Mouse (Mus musculus): ENCODE results near the gene Gzmf. TPM values are rescaled to one million over a fixed set of nuclear protein-coding genes. Genes with fewer than 3 reads are reported as not detected.
"Not testable (repeated sequence)": the region's sequence is repeated elsewhere in the genome, so short reads cannot be mapped to it uniquely, and the experiment has no call there.

Gzmf gene
- polyA plus RNA-seq, 1 experiment from 2014 or later = not detected

DNA sequence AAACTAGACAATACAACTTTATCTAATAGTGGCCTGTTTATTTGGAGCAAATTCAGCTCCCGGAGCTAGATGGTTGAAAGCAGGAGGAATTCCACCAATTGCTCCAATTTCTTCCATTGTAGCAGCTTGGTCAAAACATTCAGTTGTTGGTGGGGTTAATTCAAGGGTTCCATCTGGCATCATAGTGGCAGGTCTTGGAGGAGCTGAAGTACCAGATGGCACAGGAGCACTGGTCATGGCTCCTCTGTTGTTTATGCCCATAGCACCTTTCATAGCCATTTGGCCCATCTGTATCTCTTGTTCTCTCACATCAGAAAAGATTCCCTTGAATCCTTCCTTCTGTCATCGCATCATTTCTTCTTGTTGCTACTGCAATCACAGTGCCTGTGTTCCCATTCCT, 49.1 kb downstream of the Gzmf start:
- Histone ChIP-seq H3K27ac (no peak overlapping the region), H3K4me3 (no peak overlapping the region), H3K4me2 (no peak overlapping the region), H3K9me3 (no peaks in the 10 kb centered on the region), H3K36me3 (replicated peaks) (no peaks in the 10 kb centered on the region), H3K9ac (no peak overlapping the region), H3K27me3 (replicated peaks) (no peaks in the 10 kb centered on the region), H3K4me1 (no peaks in the 10 kb centered on the region)
- ATAC-seq (replicated peaks) = no peak
- 91% methylated on average over 2 of the region's 2 CpGs for WGBS

DNA sequence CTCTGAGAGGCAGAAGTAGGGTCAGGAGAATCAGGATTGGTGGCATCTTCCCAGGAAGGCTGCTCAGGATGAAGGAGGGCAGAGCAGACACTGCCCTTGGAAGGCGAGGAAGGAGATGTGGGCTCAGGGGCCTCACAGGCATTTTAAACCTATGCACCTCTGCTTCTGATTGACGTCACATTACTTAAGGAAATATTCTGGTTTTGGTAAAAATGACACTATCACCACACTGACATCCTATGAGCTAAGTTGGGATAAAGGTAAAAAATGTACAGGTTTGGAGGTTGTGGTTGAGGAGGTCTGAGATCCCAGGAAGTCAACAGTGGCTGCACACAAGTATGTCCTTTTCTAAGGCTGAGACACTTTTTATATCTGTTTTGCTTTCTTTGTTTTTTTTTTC, 51.7 kb downstream of the Gzmf start, which contains the start of gene Gzmg:
TSS of gene Gzmg (minus strand) at position 101 of the 400 bp plus-strand sequence.
- H3K4me3 ChIP-seq; H3K27me3 ChIP-seq (replicated peaks); H3K27ac ChIP-seq; ATAC-seq (replicated peaks); H3K4me1 ChIP-seq; H3K36me3 ChIP-seq (replicated peaks); H3K4me2 ChIP-seq; H3K9me3 ChIP-seq; H3K9ac ChIP-seq: not testable (repeated sequence)
- WGBS = 80% methylated on average over 2 of the region's 2 CpGs

DNA sequence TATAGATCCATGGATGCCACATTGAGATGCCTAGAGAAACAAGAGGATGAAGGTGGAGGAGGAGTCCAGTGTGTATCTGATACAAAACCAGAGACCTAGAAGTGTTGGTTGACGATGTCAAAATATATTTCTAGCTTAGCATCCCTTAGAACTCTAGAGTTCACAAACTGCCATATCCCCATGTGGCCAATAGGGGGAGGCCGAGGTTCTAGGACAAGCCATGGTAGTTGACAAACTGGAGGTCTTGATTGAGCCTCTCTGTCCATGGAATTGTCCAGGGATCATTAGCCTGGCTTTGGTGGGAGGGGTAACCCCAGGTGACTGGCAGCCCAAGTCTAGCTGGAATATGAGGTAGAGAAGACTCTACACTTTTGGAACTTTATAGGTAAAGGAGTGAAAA, 55.9 kb downstream of the Gzmf start:
- Histone ChIP-seq H3K27me3 (replicated peaks) (no peaks in the 10 kb centered on the region), H3K4me2 (no peak overlapping the region), H3K9ac (no peak overlapping the region), H3K36me3 (replicated peaks) (no peaks in the 10 kb centered on the region), H3K4me3 (no peak overlapping the region), H3K27ac (no peak overlapping the region), H3K4me1 (no peaks in the 10 kb centered on the region), H3K9me3 (no peaks in the 10 kb centered on the region)
- ATAC-seq (replicated peaks) = no peak
- 82% methylated on average over 2 of the region's 2 CpGs for WGBS

Other genes with a start within 250 kb of the Gzmf start
- not detected in 2 replicates for gene Mcpt1, start 193.4 kb downstream of the Gzmf start, polyA plus RNA-seq (2015; fragmentation: Nextera tagmentation; extraction: Ambion mirVana)
- gene Mcpt9, start 180.9 kb downstream of the Gzmf start, polyA plus RNA-seq (2015; fragmentation: Nextera tagmentation; extraction: Ambion mirVana) = not detected in 2 replicates
- not detected in 2 replicates for gene Mcpt2, start 169.4 kb downstream of the Gzmf start, polyA plus RNA-seq (2015; fragmentation: Nextera tagmentation; extraction: Ambion mirVana)
- gene Mcpt4, start 149.1 kb downstream of the Gzmf start, polyA plus RNA-seq (2015; fragmentation: Nextera tagmentation; extraction: Ambion mirVana) = 0.15 TPM in 1 of 2 replicates, not detected in the other
- gene Mcpt8, start 126.1 kb downstream of the Gzmf start, polyA plus RNA-seq (2015; fragmentation: Nextera tagmentation; extraction: Ambion mirVana) = not detected in 2 replicates
- not detected in 2 replicates for gene Ctsg, start 108.8 kb downstream of the Gzmf start, polyA plus RNA-seq (2015; fragmentation: Nextera tagmentation; extraction: Ambion mirVana)
- not detected in 2 replicates for gene Gzme, start 90.8 kb downstream of the Gzmf start, polyA plus RNA-seq (2015; fragmentation: Nextera tagmentation; extraction: Ambion mirVana)
- not detected in 2 replicates for gene Gzmd, start 78.8 kb downstream of the Gzmf start, polyA plus RNA-seq (2015; fragmentation: Nextera tagmentation; extraction: Ambion mirVana)
- gene Gzmg, start 51.8 kb downstream of the Gzmf start, polyA plus RNA-seq (2015; fragmentation: Nextera tagmentation; extraction: Ambion mirVana) = not detected in 2 replicates
- gene Gzmn, start 36.8 kb downstream of the Gzmf start, polyA plus RNA-seq (2015; fragmentation: Nextera tagmentation; extraction: Ambion mirVana) = not detected in 2 replicates
- gene Gzmc, start 23.2 kb upstream of the Gzmf start, polyA plus RNA-seq (2015; fragmentation: Nextera tagmentation; extraction: Ambion mirVana) = not detected in 2 replicates
- not detected in 2 replicates for gene Gzmb, start 50.8 kb upstream of the Gzmf start, polyA plus RNA-seq (2015; fragmentation: Nextera tagmentation; extraction: Ambion mirVana)
- 0.10 and 0.28 TPM in 2 replicates for gene Atp12a, start 153.7 kb upstream of the Gzmf start, polyA plus RNA-seq (2015; fragmentation: Nextera tagmentation; extraction: Ambion mirVana)
- gene Rnf17, start 191.2 kb upstream of the Gzmf start, polyA plus RNA-seq (2015; fragmentation: Nextera tagmentation; extraction: Ambion mirVana) = 1.0 and 1.3 TPM in 2 replicates

Data from midbrain, embryonic 15.5 days (tissue).